Comparison of ENCODE assay signal across 22 mouse cellular contexts in the genomic region with DNA sequence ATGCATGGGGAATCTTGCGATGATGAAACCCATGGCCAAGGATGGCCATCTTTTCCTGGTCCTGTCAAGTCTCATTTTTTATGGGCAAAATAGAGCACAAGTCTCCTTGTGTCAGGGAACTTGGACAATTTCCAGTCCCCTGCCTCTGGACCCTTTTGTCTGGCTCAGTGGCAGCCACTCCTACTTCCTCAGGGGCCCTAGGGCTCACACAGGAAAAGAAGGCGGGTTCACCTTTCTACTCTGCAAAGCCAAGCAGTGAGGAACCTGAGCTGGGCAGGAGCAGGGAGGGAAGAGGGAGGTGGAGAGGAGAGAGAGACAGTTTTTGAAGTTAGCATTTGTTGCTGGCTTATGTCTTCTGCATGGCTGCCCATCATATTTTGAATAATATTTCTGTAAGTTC.
DNase-seq lines count a peak whose midpoint lies in the region; ATAC-seq and TF ChIP-seq lines count a peak whose summit lies in the region.
"Had no signal": no experiment of that assay in that cellular context is flagged by ENCODE, and none has a peak within 500 bp of the region (broad histone marks: within the 10 kb centered on the region; RNA-seq: fewer than 3 reads in every experiment).

No protein-coding gene starts in this region.

- H3K27ac ChIP-seq in embryonic facial prominence, embryonic 12.5 days = no peak overlapping the region
- H3K27ac ChIP-seq in embryonic facial prominence, embryonic 10.5 days (replicated peaks) = no peak overlapping the region
- no peak overlapping the region for H3K27ac ChIP-seq in kidney, embryonic 15.5 days
- H3K27ac ChIP-seq: embryonic facial prominence, embryonic 15.5 days; forebrain, embryonic 15.5 days; hindbrain, embryonic 14.5 days; hindbrain, postnatal 0 days had no signal

- peaks cover 19% of the 10 kb centered on the region for H3K4me1 ChIP-seq in embryonic facial prominence, embryonic 12.5 days
- H3K4me1 ChIP-seq in embryonic facial prominence, embryonic 10.5 days = peaks cover 35% of the 10 kb centered on the region
- H3K4me1 ChIP-seq in kidney, embryonic 15.5 days = peaks cover 9% of the 10 kb centered on the region

- no peak overlapping the region for H3K4me3 ChIP-seq in embryonic facial prominence, embryonic 12.5 days
- H3K4me3 ChIP-seq in embryonic facial prominence, embryonic 10.5 days = no peak overlapping the region
- no peak overlapping the region for H3K4me3 ChIP-seq in kidney, embryonic 15.5 days (replicated peaks)
- H3K4me3 ChIP-seq: embryonic facial prominence, embryonic 15.5 days; forebrain, embryonic 15.5 days had no signal

- ATAC-seq in embryonic facial prominence, embryonic 12.5 days (ENCODE audit: insufficient number of reproducible peaks, insufficient read depth, low FRiP score, low TSS enrichment) = peak; percentile 71; the same call in 1 of the 2 replicates
- peak; percentile 52; the same call in 1 of the 2 replicates for ATAC-seq in kidney, embryonic 15.5 days (replicated peaks; ENCODE audit: low FRiP score)
- ATAC-seq: activated CD4-positive, CD25-positive, alpha-beta regulatory T cell, adult 4 months; forebrain, embryonic 15.5 days; hindbrain, postnatal 0 days; inflammation-experienced regulatory T-cells, adult 6 months; intestine, embryonic 16.5 days had no signal

- no peaks in the 10 kb centered on the region for H3K27me3 ChIP-seq in embryonic facial prominence, embryonic 12.5 days
- H3K27me3 ChIP-seq in embryonic facial prominence, embryonic 10.5 days (replicated peaks; ENCODE audit: low read depth, poor library complexity, severe bottlenecking) = no peaks in the 10 kb centered on the region
- H3K27me3 ChIP-seq in kidney, embryonic 15.5 days = 0 out of 2 replicates have a peak, but pooled peaks cover 2% of the 10 kb centered on the region
- H3K27me3 ChIP-seq: embryonic facial prominence, embryonic 15.5 days; forebrain, embryonic 15.5 days had no signal

- H3K4me2 ChIP-seq in embryonic facial prominence, embryonic 12.5 days (replicated peaks) = no peak overlapping the region
- H3K4me2 ChIP-seq in kidney, embryonic 15.5 days = no peak overlapping the region
- H3K4me2 ChIP-seq: embryonic facial prominence, embryonic 15.5 days; forebrain, embryonic 15.5 days; heart, embryonic 11.5 days; hindbrain, embryonic 14.5 days had no signal

- no peak overlapping the region for H3K9ac ChIP-seq in embryonic facial prominence, embryonic 12.5 days
- no peak overlapping the region for H3K9ac ChIP-seq in kidney, embryonic 15.5 days
- H3K9ac ChIP-seq: embryonic facial prominence, embryonic 15.5 days; forebrain, embryonic 15.5 days; hindbrain, embryonic 14.5 days had no signal

- TF ChIP-seq CTCF in brain, embryonic 14.5 days (IDR thresholded peaks at IDR 0.05; ENCODE audit: borderline replicate concordance, extremely low read depth, insufficient read depth, insufficient read length) = no peak

- DNase-seq in embryonic facial prominence, embryonic 10.5 days (ENCODE audit: low spot score) = no peak
- DNase-seq in kidney, postnatal 10 days = no peak
- peak; percentile 45 for DNase-seq in brain, embryonic 14.5 days (ENCODE audit: low read depth)
- no peak for DNase-seq in layer of hippocampus, postnatal 10 days (ENCODE audit: low spot score in 2 of 2)
- DNase-seq: adrenal gland, adult 8-10 months; adrenal gland, postnatal 25 days; cerebellum, adult 18-20 months; cerebellum, adult 9-10 months; cerebellum, postnatal 25 days; gastrocnemius, postnatal 10 days; gastrocnemius, postnatal 36 days; heart, postnatal 36 days had no signal

- H3K36me3 ChIP-seq in embryonic facial prominence, embryonic 12.5 days = no peaks in the 10 kb centered on the region
- H3K36me3 ChIP-seq in embryonic facial prominence, embryonic 10.5 days (replicated peaks) = no peaks in the 10 kb centered on the region
- H3K36me3 ChIP-seq in kidney, embryonic 15.5 days = no peaks in the 10 kb centered on the region
- H3K36me3 ChIP-seq: embryonic facial prominence, embryonic 15.5 days; forebrain, embryonic 15.5 days had no signal

- no peaks in the 10 kb centered on the region for H3K9me3 ChIP-seq in embryonic facial prominence, embryonic 12.5 days
- no peaks in the 10 kb centered on the region for H3K9me3 ChIP-seq in embryonic facial prominence, embryonic 10.5 days
- no peaks in the 10 kb centered on the region for H3K9me3 ChIP-seq in kidney, embryonic 15.5 days (replicated peaks)
- H3K9me3 ChIP-seq: embryonic facial prominence, embryonic 15.5 days; forebrain, embryonic 15.5 days had no signal

- no peak for TF ChIP-seq POLR2A in brain, embryonic 14.5 days (IDR thresholded peaks at IDR 0.05; ENCODE audit: borderline replicate concordance, extremely low read depth, insufficient read depth, insufficient read length, poor library complexity, severe bottlenecking)

- WGBS in embryonic facial prominence, embryonic 12.5 days = 55% methylated on average over 2 of the region's 2 CpGs
- WGBS in embryonic facial prominence, embryonic 10.5 days = 55% methylated on average over 2 of the region's 2 CpGs
- 52% methylated on average over 2 of the region's 2 CpGs for WGBS in kidney, embryonic 15.5 days
